Mouse (Mus musculus): Measurements from ENCODE around the gene Cldn8. TPM values are rescaled to one million over a fixed set of nuclear protein-coding genes. Genes with fewer than 3 reads are reported as not detected.

Cldn8 gene
- not detected in 2 replicates for polyA plus RNA-seq (2015; fragmentation: Nextera tagmentation; extraction: Ambion mirVana)

DNA sequence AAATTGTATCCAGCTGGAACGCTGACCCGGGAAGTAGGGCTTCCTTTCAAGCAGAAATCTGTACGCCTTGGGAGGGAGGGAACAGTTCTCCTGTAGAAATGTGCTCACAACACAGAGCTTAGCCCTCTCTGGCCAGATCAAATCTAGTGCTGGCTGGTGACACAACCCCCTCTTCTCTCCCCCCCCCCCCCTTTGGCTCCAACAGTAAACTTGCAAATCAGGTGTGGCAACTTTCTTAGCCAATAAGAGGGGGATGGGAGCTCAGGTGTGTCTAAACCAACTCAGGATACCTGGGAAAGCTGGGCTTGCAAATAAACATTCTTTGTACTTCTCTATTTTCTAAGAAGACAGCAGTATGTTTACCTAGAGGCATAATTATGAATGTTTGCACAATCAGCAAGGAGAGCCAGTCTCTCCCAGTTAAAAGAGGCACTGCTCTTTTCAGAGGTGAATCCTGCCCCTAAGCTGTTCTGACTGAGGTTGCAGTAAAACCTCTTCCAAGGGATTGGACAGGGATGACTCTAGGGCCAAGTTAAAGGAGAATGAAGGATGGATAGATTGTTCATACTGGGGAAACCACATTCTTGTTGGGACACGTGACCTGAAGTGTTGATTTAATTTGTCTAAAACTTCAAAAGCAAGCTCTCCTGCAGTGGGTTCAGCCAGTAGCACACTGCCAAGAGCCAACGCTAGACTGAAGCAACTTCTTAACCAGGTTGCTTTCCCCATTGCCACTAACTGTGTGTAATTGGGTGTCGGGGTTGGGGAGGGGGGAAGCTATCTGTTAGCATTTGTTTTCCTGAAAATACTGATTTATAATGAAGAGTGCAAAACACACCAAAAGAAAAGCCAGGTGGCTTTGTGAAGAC lies at the start of gene Cldn8:
Cldn8 (minus strand) TSS at position 139 of the 869 bp plus-strand sequence.
- Histone ChIP-seq H3K36me3 (ENCODE audit: poor library complexity, severe bottlenecking) (no peaks in the 10 kb centered on the region), H3K4me3 (no peak within 1 kb of the TSS), H3K27me3 (no peaks in the 10 kb centered on the region), H3K4me2 (no peak within 1 kb of the TSS), H3K9me3 (replicated peaks) (no peaks in the 10 kb centered on the region), H3K4me1 (peaks cover 9% of the 10 kb centered on the region; the same call in 1 of the 2 replicates), H3K9ac (no peak within 1 kb of the TSS), H3K27ac (no peak within 1 kb of the TSS)
- ATAC-seq = no peak
- 76% methylated on average over 6 of the region's 6 CpGs for WGBS

GRCm38 (mm10) chr16:88612712-88613111 lies 49.7 kb upstream of the Cldn8 start:
- 65% methylated on average over 4 of the region's 4 CpGs for WGBS

GRCm38 (mm10) chr16:88611922-88612321 lies 48.9 kb upstream of the Cldn8 start, which contains the start of gene Krtap24-1:
Gene Krtap24-1, minus strand, starts transcription at chr16:88612279.
- Histone ChIP-seq H3K27me3 (no peaks in the 10 kb centered on the region), H3K36me3 (ENCODE audit: poor library complexity, severe bottlenecking) (no peaks in the 10 kb centered on the region), H3K9me3 (replicated peaks) (no peaks in the 10 kb centered on the region), H3K4me1 (no peaks in the 10 kb centered on the region), H3K4me2 (no peak within 1 kb of the TSS), H3K4me3 (no peak within 1 kb of the TSS), H3K9ac (no peak within 1 kb of the TSS), H3K27ac (no peak within 1 kb of the TSS)
- ATAC-seq = no peak
- 94% methylated on average over 8 of the region's 8 CpGs for WGBS

More at GRCm38 (mm10) chr16:88612712-88613111, 49.7 kb upstream of the Cldn8 start:
- Histone ChIP-seq H3K4me3 (no peak overlapping the region), H3K4me2 (no peak overlapping the region), H3K27ac (no peak overlapping the region), H3K9ac (no peak overlapping the region), H3K27me3 (no peaks in the 10 kb centered on the region), H3K9me3 (replicated peaks) (no peaks in the 10 kb centered on the region), H3K36me3 (ENCODE audit: poor library complexity, severe bottlenecking) (no peaks in the 10 kb centered on the region), H3K4me1 (no peaks in the 10 kb centered on the region)
- no peak for ATAC-seq

DNA sequence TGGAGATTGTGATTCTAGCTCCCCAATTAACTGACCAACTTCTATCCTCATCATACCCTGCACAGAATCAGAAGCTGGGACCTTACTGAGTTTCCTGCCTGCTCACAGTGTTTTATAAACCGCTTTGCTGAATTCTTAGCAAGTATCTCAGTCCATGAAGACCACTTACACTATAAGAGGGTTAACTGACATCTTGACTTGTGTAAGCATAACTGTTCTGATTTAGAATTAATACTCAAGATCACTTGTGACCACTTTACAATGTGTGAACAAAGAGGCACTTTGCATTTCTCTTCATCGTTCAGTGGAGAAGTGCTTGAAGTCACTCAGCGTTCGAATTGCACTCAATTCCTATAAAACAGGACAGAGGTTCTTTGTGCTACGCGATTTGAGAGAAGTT lies 41.6 kb upstream of the Cldn8 start:
- Histone ChIP-seq H3K27ac (no peak overlapping the region), H3K36me3 (ENCODE audit: poor library complexity, severe bottlenecking) (no peaks in the 10 kb centered on the region), H3K4me2 (no peak overlapping the region), H3K4me1 (no peaks in the 10 kb centered on the region), H3K4me3 (no peak overlapping the region), H3K9me3 (replicated peaks) (no peaks in the 10 kb centered on the region), H3K27me3 (no peaks in the 10 kb centered on the region), H3K9ac (no peak overlapping the region)
- 72% methylated on average over 6 of the region's 6 CpGs for WGBS
- no peak for ATAC-seq

DNA sequence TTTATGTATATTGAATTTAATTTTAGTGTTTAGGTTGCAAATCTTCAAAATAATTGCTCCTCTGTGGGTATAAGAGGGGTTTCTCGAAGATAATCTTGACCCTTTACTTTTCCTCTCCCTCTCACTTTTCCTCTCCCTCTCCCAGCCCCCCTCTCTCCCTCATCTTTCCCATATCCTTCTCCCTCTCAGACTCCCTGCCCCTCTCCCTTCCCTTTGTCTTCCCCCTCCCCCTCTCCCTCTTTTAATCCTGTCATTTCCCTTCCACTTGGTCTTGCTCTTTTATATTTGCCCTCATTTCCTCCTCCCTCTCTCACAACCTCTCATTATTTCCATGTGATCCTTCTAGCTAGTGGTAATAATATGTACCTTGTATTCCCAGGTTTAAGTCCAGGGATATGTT lies 39.5 kb upstream of the Cldn8 start:
- ATAC-seq = no peak
- WGBS = 16% methylated on average over 1 of the region's 1 CpGs
- no peaks in the 10 kb centered on the region for H3K36me3 ChIP-seq (ENCODE audit: poor library complexity, severe bottlenecking)

DNA sequence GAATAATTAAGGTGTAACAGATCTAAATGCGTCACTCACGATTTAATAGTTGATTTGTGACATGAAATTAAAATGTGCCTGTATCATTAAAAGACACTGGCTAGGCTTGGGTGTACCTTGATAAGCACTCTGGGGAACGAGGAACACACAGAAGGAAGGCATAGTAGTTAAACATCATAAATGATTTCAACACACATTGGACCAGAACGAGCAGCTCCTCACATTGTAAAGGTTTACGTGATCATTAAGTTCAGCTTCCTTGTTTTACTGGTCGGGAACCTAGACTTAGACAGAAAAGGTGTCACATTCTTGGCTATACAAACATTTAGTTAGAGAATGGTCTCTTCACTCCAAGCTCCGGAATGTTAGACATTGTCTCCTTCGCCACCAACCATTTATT lies 37.3 kb upstream of the Cldn8 start:
- no peak overlapping the region for H3K4me3 ChIP-seq
- no peak overlapping the region for H3K4me2 ChIP-seq
- no peaks in the 10 kb centered on the region for H3K36me3 ChIP-seq (ENCODE audit: poor library complexity, severe bottlenecking)
- no peak overlapping the region for H3K9ac ChIP-seq
- ATAC-seq = no peak
- H3K9me3 ChIP-seq (replicated peaks) = no peaks in the 10 kb centered on the region
- no peaks in the 10 kb centered on the region for H3K4me1 ChIP-seq
- H3K27ac ChIP-seq = no peak overlapping the region
- 87% methylated on average over 8 of the region's 8 CpGs for WGBS
- no peaks in the 10 kb centered on the region for H3K27me3 ChIP-seq

More for the DNA sequence above, 39.5 kb upstream of the Cldn8 start:
- H3K4me2 ChIP-seq = no peak overlapping the region
- H3K9me3 ChIP-seq (replicated peaks) = no peaks in the 10 kb centered on the region
- no peak overlapping the region for H3K9ac ChIP-seq
- H3K27ac ChIP-seq = no peak overlapping the region
- H3K4me3 ChIP-seq = no peak overlapping the region
- no peaks in the 10 kb centered on the region for H3K27me3 ChIP-seq
- no peaks in the 10 kb centered on the region for H3K4me1 ChIP-seq

DNA sequence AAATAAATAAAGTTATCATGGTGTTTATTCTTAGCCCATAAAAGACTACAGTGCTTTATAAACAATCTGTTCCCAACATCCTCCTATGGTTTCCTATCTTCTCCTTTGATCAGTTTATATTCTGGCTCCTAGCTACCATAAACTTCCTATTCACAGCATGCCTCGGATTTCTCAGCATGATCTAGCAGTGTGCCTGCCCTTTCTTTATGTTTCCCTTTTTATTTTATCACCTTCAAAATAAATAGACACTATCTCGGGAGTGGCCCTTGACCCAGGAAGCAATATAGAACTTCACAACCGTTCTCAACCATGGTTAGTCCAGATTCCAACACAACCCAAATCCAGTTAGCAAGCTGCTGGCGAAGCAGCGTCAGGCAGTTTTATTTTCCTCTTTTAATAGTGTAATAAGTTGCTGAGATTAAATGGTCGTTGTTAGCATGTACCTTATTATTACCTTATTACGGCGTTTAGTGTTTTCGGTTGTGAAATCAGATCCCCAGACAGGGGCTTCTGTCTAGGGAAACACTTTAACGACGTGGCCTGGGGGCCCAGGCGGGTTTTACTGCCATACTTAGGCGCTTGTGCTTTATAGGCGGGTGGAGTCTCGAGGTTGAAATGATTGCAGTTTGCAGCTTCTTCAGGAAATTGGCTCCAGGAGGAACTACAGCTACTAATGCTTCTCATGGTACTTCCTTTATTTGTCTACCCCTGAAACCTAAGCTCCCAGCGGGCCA lies 36.7 kb upstream of the Cldn8 start:
- Histone ChIP-seq H3K9ac (no peak overlapping the region), H3K36me3 (ENCODE audit: poor library complexity, severe bottlenecking) (no peaks in the 10 kb centered on the region), H3K4me3 (no peak overlapping the region), H3K4me2 (no peak overlapping the region), H3K9me3 (replicated peaks) (no peaks in the 10 kb centered on the region), H3K27ac (no peak overlapping the region), H3K4me1 (no peaks in the 10 kb centered on the region), H3K27me3 (no peaks in the 10 kb centered on the region)
- 60% methylated on average over 16 of the region's 16 CpGs for WGBS
- no peak for ATAC-seq

DNA sequence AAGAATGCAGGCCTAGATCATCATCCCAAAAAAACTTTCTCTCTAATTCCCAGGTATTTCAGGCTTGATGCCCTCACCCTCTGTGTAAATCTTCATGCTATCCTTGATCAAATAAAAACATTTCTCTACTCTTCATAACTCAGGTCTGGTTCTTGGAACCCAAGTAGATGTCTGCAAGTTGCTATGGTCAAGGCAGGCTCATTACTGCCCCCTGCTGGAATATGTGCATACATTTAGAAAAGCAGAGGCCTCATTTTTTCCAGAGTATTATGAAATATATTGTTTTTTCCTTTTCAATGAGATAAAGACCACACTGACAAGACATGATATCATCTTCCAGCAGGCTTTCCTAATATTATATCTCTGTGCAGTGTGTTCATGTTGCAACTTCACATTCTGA lies 29.8 kb upstream of the Cldn8 start:
- no peaks in the 10 kb centered on the region for H3K27me3 ChIP-seq
- no peak for ATAC-seq
- H3K27ac ChIP-seq = no peak overlapping the region
- H3K9ac ChIP-seq = no peak overlapping the region
- no peak overlapping the region for H3K4me3 ChIP-seq
- no peak overlapping the region for H3K4me2 ChIP-seq
- no peaks in the 10 kb centered on the region for H3K4me1 ChIP-seq
- H3K36me3 ChIP-seq (ENCODE audit: poor library complexity, severe bottlenecking) = no peaks in the 10 kb centered on the region
- H3K9me3 ChIP-seq (replicated peaks) = no peaks in the 10 kb centered on the region

GRCm38 (mm10) chr16:88583338-88583737 lies 20.4 kb upstream of the Cldn8 start:
- Histone ChIP-seq H3K4me2 (no peak overlapping the region), H3K9ac (no peak overlapping the region), H3K4me1 (no peaks in the 10 kb centered on the region), H3K27ac (no peak overlapping the region), H3K27me3 (no peaks in the 10 kb centered on the region), H3K36me3 (ENCODE audit: poor library complexity, severe bottlenecking) (no peaks in the 10 kb centered on the region), H3K4me3 (no peak overlapping the region), H3K9me3 (replicated peaks) (no peaks in the 10 kb centered on the region)
- 90% methylated on average over 9 of the region's 9 CpGs for WGBS
- no peak for ATAC-seq

GRCm38 (mm10) chr16:88575885-88576679 lies 13.1 kb upstream of the Cldn8 start:
- Histone ChIP-seq H3K4me1 (no peaks in the 10 kb centered on the region), H3K4me2 (no peak overlapping the region), H3K9me3 (replicated peaks) (no peaks in the 10 kb centered on the region), H3K36me3 (ENCODE audit: poor library complexity, severe bottlenecking) (no peaks in the 10 kb centered on the region), H3K27ac (no peak overlapping the region), H3K4me3 (no peak overlapping the region), H3K9ac (no peak overlapping the region), H3K27me3 (no peaks in the 10 kb centered on the region)
- no peak for ATAC-seq
- WGBS = 82% methylated on average over 4 of the region's 4 CpGs

DNA sequence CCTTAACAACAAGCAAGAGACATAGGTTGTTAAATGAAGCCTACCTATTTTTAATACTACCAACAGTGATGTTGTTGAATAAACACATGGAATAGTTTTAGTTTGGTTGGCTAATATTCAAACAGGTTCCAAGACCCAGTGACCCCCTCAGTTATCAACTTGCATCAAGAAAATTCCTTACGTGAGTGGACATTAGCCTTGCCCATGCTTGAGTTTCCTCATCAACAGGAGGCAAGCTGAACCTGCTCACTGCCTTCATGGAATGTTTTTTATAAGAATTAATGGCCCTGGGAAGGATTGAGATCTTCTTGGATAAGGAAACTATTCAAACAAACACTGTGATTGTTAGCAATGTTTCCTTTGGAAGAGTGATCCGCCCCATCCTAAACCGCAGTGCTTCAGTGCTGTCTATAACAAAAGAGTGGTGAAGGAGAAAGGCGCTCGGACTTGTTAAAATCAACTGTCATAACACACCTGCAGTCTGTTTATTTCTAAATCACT lies 10.0 kb upstream of the Cldn8 start:
- H3K4me3 ChIP-seq = no peak overlapping the region
- WGBS = 85% methylated on average over 5 of the region's 5 CpGs
- H3K9ac ChIP-seq = no peak overlapping the region
- H3K9me3 ChIP-seq (replicated peaks) = no peaks in the 10 kb centered on the region
- no peaks in the 10 kb centered on the region for H3K36me3 ChIP-seq (ENCODE audit: poor library complexity, severe bottlenecking)
- H3K27me3 ChIP-seq = no peaks in the 10 kb centered on the region
- no peaks in the 10 kb centered on the region for H3K4me1 ChIP-seq
- no peak overlapping the region for H3K4me2 ChIP-seq
- H3K27ac ChIP-seq = no peak overlapping the region
- ATAC-seq = no peak

- no peaks in the 10 kb centered on the region for H3K4me1 ChIP-seq
- no peak overlapping the region for H3K4me2 ChIP-seq
- no peaks in the 10 kb centered on the region for H3K36me3 ChIP-seq (ENCODE audit: poor library complexity, severe bottlenecking)
- H3K27me3 ChIP-seq = no peaks in the 10 kb centered on the region
- no peak overlapping the region for H3K9ac ChIP-seq
- ATAC-seq = no peak
- H3K4me3 ChIP-seq = no peak overlapping the region
- no peaks in the 10 kb centered on the region for H3K9me3 ChIP-seq (replicated peaks)
- H3K27ac ChIP-seq = no peak overlapping the region
Measured at GRCm38 (mm10) chr16:88570136-88570535, 7.2 kb upstream of the Cldn8 start.

Measured in forebrain, embryonic 13.5 days (tissue).